Mouse (Mus musculus) liver, embryonic 11.5 days (tissue): Measurements from ENCODE around the gene Fstl3. TPM values are rescaled to one million over a fixed set of nuclear protein-coding genes. Genes with fewer than 3 reads are reported as not detected.

Experiments
- ATAC-seq: fragments of 200-750 bp; cut with Nextera tagmentation; replicated peaks from 2 replicates; pipeline ENCODE4 v1.8.0; 2017; ENCODE audit warnings: moderate number of reproducible peaks, mild to moderate bottlenecking, moderate TSS enrichment, moderate library complexity; ENCODE audit not compliant: low FRiP score
- DNase-seq: peaks from one replicate; pipeline ENCODE4 v3.0.0-alpha.2; 2017; ENCODE audit warnings: low spot score
- H3K27ac ChIP-seq: fragments of 300-500 bp; sonication (generic); 2 replicates; pipeline ENCODE4 v1.5.1; 2014; ENCODE audit warnings: mild to moderate bottlenecking, low read depth, low read length, control low read depth
- H3K27me3 ChIP-seq: fragments of 300-500 bp; sonication (generic); replicated peaks from 2 replicates; pipeline ENCODE4 v1.6.1; 2014; ENCODE audit warnings: low read length, mixed read lengths; ENCODE audit not compliant: control insufficient read depth, insufficient read depth
- H3K36me3 ChIP-seq: fragments of 300-500 bp; sonication (generic); 2 replicates; pipeline ENCODE4 v1.6.1; 2014; ENCODE audit warnings: mild to moderate bottlenecking, low read length, moderate library complexity, mixed read lengths; ENCODE audit not compliant: control insufficient read depth, insufficient read depth
- H3K4me1 ChIP-seq: fragments of 300-500 bp; sonication (generic); replicated peaks from 2 replicates; pipeline ENCODE4 v1.6.1; 2014; ENCODE audit warnings: low read length, mixed read lengths; ENCODE audit not compliant: control insufficient read depth, insufficient read depth
- H3K4me2 ChIP-seq: fragments of 300-500 bp; sonication (generic); 2 replicates; pipeline ENCODE4 v1.6.1; 2014; ENCODE audit warnings: mild to moderate bottlenecking, control low read depth, moderate library complexity
- H3K4me3 ChIP-seq: fragments of 300-500 bp; sonication (generic); 2 replicates; pipeline ENCODE4 v1.5.1; 2014; ENCODE audit warnings: low read depth, low read length, control low read depth
- H3K9ac ChIP-seq: fragments of 300-500 bp; sonication (generic); 2 replicates; pipeline ENCODE4 v1.6.1; 2014; ENCODE audit warnings: low read depth, low read length, control low read depth
- H3K9me3 ChIP-seq: fragments of 300-500 bp; sonication (generic); 2 replicates; pipeline ENCODE4 v1.6.1; 2016; ENCODE audit warnings: low read length, inconsistent platforms, mixed read lengths; ENCODE audit not compliant: control insufficient read depth
- WGBS: fragments of 180-500 bp; shearing (Covaris S2); extraction: QIAGEN DNeasy Blood & Tissue Kit; methylation state at CpG from one replicate; pipeline ENCODE4 v1.1.7; 2014; 5-methylcytosine and 5-hydroxymethylcytosine counted together
- polyA plus RNA-seq: library from polyadenylated mRNA; unstranded; fragments of >200 nt; fragmentation: Nextera tagmentation; extraction: Ambion mirVana; gene quantifications from 2 replicates; pipeline ENCODE4 v1.2.1, GENCODE M21; 2014

The Fstl3 gene
- polyA plus RNA-seq, 1 experiment from 2014 or later = 2.6 TPM

DNA sequence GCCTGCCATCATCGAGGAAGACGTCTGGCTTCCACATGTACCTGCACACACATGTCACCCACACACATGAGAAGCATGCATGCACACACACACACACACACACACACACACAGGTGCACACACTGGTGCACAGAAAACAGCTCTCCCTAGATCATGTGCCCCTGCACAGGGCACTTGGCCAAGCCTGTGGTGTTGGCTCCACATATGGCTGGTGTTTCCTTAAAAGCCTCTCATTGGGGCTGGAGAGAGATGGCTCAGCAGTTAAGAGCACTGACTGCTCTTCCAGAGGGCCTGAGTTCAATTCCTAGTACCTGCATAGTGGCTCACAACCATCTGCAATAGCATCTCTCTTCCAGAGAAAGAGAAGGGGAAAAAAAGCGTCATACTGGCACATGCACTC is 54.5 kb downstream of the Fstl3 start:
- H3K4me1 ChIP-seq = no peaks in the 10 kb centered on the region
- H3K27me3 ChIP-seq = no peaks in the 10 kb centered on the region
- 74% methylated on average over 3 of the region's 3 CpGs for WGBS
- ATAC-seq (no peak), DNase-seq (no peak)
- no peak overlapping the region for H3K4me3 ChIP-seq
- no peak overlapping the region for H3K4me2 ChIP-seq
- no peak overlapping the region for H3K9ac ChIP-seq
- no peak overlapping the region for H3K27ac ChIP-seq
- H3K36me3 ChIP-seq = no peaks in the 10 kb centered on the region
- no peaks in the 10 kb centered on the region for H3K9me3 ChIP-seq

Other genes starting within 250 kb of the Fstl3 start
- 27.1 and 30.1 TPM in 2 replicates for gene Plpp2, start 243.5 kb upstream of the Fstl3 start, polyA plus RNA-seq
- 33.1 and 36.5 TPM in 2 replicates for gene Mier2, start 222.1 kb upstream of the Fstl3 start, polyA plus RNA-seq
- gene Theg, start 189.9 kb upstream of the Fstl3 start, polyA plus RNA-seq = not detected in 2 replicates
- gene C2cd4c, start 163.2 kb upstream of the Fstl3 start, polyA plus RNA-seq = not detected in 2 replicates
- gene Shc2, start 139.4 kb upstream of the Fstl3 start, polyA plus RNA-seq = 2.0 and 2.1 TPM in 2 replicates
- not detected in 2 replicates for gene Odf3l2, start 131.5 kb upstream of the Fstl3 start, polyA plus RNA-seq
- 1.1 and 1.4 TPM in 2 replicates for gene Madcam1, start 112.7 kb upstream of the Fstl3 start, polyA plus RNA-seq
- 48.5 and 50.5 TPM in 2 replicates for gene Tpgs1, start 107.9 kb upstream of the Fstl3 start, polyA plus RNA-seq
- gene Cdc34, start 95.1 kb upstream of the Fstl3 start, polyA plus RNA-seq = 213 and 236 TPM in 2 replicates
- gene Gzmm, start 88.3 kb upstream of the Fstl3 start, polyA plus RNA-seq = 0.16 and 0.45 TPM in 2 replicates
- 992 and 1,001 TPM in 2 replicates for gene Bsg, start 72.8 kb upstream of the Fstl3 start, polyA plus RNA-seq
- not detected in 2 replicates for gene Hcn2, start 60.6 kb upstream of the Fstl3 start, polyA plus RNA-seq
- gene Polrmt, start 30.7 kb upstream of the Fstl3 start, polyA plus RNA-seq = 36.5 and 41.5 TPM in 2 replicates
- 0.23 TPM in 1 of 2 replicates, not detected in the other for gene Fgf22, start 22.2 kb upstream of the Fstl3 start, polyA plus RNA-seq
- 105 and 119 TPM in 2 replicates for gene Rnf126, start 10.3 kb upstream of the Fstl3 start, polyA plus RNA-seq
- 1.5 and 1.7 TPM in 2 replicates for gene Prss57, start 13.7 kb downstream of the Fstl3 start, polyA plus RNA-seq
- gene Palm, start 16.3 kb downstream of the Fstl3 start, polyA plus RNA-seq = 27.6 and 28.6 TPM in 2 replicates
- 0.69 and 1.5 TPM in 2 replicates for gene Misp, start 43.7 kb downstream of the Fstl3 start, polyA plus RNA-seq
- 329 and 336 TPM in 2 replicates for gene Ptbp1, start 77.2 kb downstream of the Fstl3 start, polyA plus RNA-seq
- gene Prtn3, start 97.2 kb downstream of the Fstl3 start, polyA plus RNA-seq = 50.9 and 52.4 TPM in 2 replicates
- 17.6 and 20.9 TPM in 2 replicates for gene Plppr3, start 97.4 kb downstream of the Fstl3 start, polyA plus RNA-seq
- 11.1 and 11.8 TPM in 2 replicates for gene Elane, start 109.0 kb downstream of the Fstl3 start, polyA plus RNA-seq
- not detected in 2 replicates for gene Cfd, start 113.6 kb downstream of the Fstl3 start, polyA plus RNA-seq
- gene Med16, start 131.7 kb downstream of the Fstl3 start, polyA plus RNA-seq = 32.6 and 37.4 TPM in 2 replicates
- gene Gm26602, start 133.6 kb downstream of the Fstl3 start, polyA plus RNA-seq = 7.4 TPM in 1 of 2 replicates, not detected in the other
- 0.66 and 0.75 TPM in 2 replicates for gene Kiss1r, start 139.7 kb downstream of the Fstl3 start, polyA plus RNA-seq
- gene R3hdm4, start 143.9 kb downstream of the Fstl3 start, polyA plus RNA-seq = 99.4 and 104 TPM in 2 replicates
- 10.8 and 12.4 TPM in 2 replicates for gene Arid3a, start 149.8 kb downstream of the Fstl3 start, polyA plus RNA-seq
- 164 and 171 TPM in 2 replicates for gene Wdr18, start 182.9 kb downstream of the Fstl3 start, polyA plus RNA-seq
- gene Grin3b, start 193.4 kb downstream of the Fstl3 start, polyA plus RNA-seq = 0.10 and 0.14 TPM in 2 replicates
- 14.9 and 20.2 TPM in 2 replicates for gene Tmem259, start 207.1 kb downstream of the Fstl3 start, polyA plus RNA-seq
- gene Cnn2, start 211.3 kb downstream of the Fstl3 start, polyA plus RNA-seq = 115 and 124 TPM in 2 replicates
- gene Abca7, start 219.2 kb downstream of the Fstl3 start, polyA plus RNA-seq = 7.7 and 8.6 TPM in 2 replicates
- 29.0 and 29.4 TPM in 2 replicates for gene Arhgap45, start 239.4 kb downstream of the Fstl3 start, polyA plus RNA-seq